Mouse (Mus musculus): ENCODE data around the gene Fads2. TPM values are rescaled to one million over a fixed set of nuclear protein-coding genes. Genes with fewer than 3 reads are reported as not detected.

Fads2 gene
- polyA plus RNA-seq, 1 experiment from 2014 or later = 219 TPM

- POLR2A ChIA-PET = no interaction called here
- in situ Hi-C loops (cut with MboI; ENCODE audit: low pct_unique_long_range_greater_than_20kb) = no loop called here
- no peak for ATAC-seq
- TF ChIP-seq CTCF (IDR thresholded peaks at IDR 0.05) = no peak
- CTCF ChIA-PET = interaction anchor here (1.5 kb wide), 1 partner anchor 14 kb away, joined by 5 read pairs; no protein-coding TSS in a partner anchor
- DNase-seq (ENCODE audit: low read depth, low spot score) = no peak
- no peaks in the 10 kb centered on the region for H3K27me3 ChIP-seq
These were observed 22.5 kb upstream of the Fads2 start for GRCm38 (mm10) chr19:10123892-10124634.

GRCm38 (mm10) chr19:10122021-10122631 lies 20.6 kb upstream of the Fads2 start:
- in situ Hi-C loops (cut with MboI; ENCODE audit: low pct_unique_long_range_greater_than_20kb) = no loop called here
- CTCF ChIA-PET = interaction anchor here (1.0 kb wide), 1 partner anchor 42 kb away, joined by 3 read pairs; no protein-coding TSS in a partner anchor
- no peak for TF ChIP-seq CTCF (IDR thresholded peaks at IDR 0.05)
- DNase-seq (ENCODE audit: low read depth, low spot score) (no peak), ATAC-seq (no peak)
- POLR2A ChIA-PET = no interaction called here
- no peaks in the 10 kb centered on the region for H3K27me3 ChIP-seq

DNA sequence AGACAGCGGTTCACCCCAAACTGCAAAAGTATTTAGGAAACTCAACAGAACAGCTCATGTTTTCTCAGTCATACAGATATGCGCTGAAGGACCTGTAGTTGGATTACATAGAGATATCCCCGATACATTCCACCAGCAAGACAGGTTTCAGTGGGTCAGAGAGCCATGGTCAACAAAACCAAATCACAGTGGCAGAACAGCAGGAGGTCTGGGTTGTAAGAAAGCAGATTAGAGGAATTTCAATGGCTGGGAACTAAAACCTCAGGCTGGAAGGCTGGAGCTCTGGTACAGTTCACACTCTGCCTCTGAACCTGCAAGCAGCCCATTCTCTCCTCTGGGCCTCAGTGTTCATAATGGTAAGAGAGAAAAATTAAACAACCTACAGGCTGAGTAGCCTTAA lies 15.1 kb upstream of the Fads2 start:
- ATAC-seq (no peak), DNase-seq (ENCODE audit: low read depth, low spot score) (no peak)
- ChIA-PET CTCF (interaction anchor here (1.1 to 1.9 kb wide), 3 partner anchors 12 to 66 kb away, joined by 3 to 5 read pairs (median 4); partner anchors contain the start of gene Fads1), POLR2A (interaction anchor here (1.1 to 2.2 kb wide), 2 partner anchors 21 to 66 kb away, joined by 3 to 7 read pairs; partner anchors contain the start of gene Fads1)
- in situ Hi-C loops (cut with MboI; ENCODE audit: low pct_unique_long_range_greater_than_20kb) = no loop called here
- TF ChIP-seq CTCF (IDR thresholded peaks at IDR 0.05) = no peak
- H3K27me3 ChIP-seq = no peaks in the 10 kb centered on the region

- TF ChIP-seq CTCF (IDR thresholded peaks at IDR 0.05) = no peak
- ChIA-PET POLR2A (interaction anchor here (1.1 to 1.6 kb wide), 2 partner anchors 22 to 67 kb away, joined by 3 to 5 read pairs; partner anchors contain the start of gene Fads1), CTCF (interaction anchor here (1.1 to 1.9 kb wide), 4 partner anchors 10 to 67 kb away, joined by 3 to 5 read pairs (median 4); partner anchors contain the start of gene Fads1)
- in situ Hi-C loops (cut with MboI; ENCODE audit: low pct_unique_long_range_greater_than_20kb) = no loop called here
- no peaks in the 10 kb centered on the region for H3K27me3 ChIP-seq
- ATAC-seq (no peak), DNase-seq (ENCODE audit: low read depth, low spot score) (no peak)
These were observed 14.0 kb upstream of the Fads2 start for GRCm38 (mm10) chr19:10115373-10116158.

DNA sequence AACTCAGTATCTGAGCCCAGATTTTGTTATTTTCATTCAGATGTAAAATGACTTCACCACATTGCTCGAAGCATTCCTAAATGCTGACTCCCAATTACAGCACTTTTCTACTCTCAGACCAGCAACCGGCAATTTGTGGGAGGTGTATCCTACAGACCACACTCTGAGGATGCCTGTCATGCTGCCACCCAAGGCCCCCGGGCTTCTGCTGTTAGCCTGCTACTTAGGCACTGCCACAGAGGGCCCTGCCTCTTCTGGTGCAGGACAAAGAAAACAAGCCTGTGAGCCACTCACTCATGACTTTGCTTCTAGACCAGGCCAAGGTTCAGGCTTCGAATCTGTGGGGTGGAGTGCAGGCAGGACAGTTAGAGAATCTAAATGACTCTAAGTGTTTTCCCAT lies 11.4 kb upstream of the Fads2 start:
- ChIA-PET POLR2A (no interaction called here), CTCF (interaction anchor here (1.1 to 1.6 kb wide), 2 partner anchors 13 to 70 kb away, joined by 3 to 4 read pairs; partner anchors contain the start of gene Fads1)
- no peaks in the 10 kb centered on the region for H3K27me3 ChIP-seq
- TF ChIP-seq CTCF (IDR thresholded peaks at IDR 0.05) = no peak
- peak; percentile 91 for ATAC-seq
- in situ Hi-C loops (cut with MboI; ENCODE audit: low pct_unique_long_range_greater_than_20kb) = no loop called here
- DNase-seq (ENCODE audit: low read depth, low spot score) = peak; percentile 38

- TF ChIP-seq CTCF (IDR thresholded peaks at IDR 0.05) = no peak
These were observed 7.1 kb upstream of the Fads2 start for GRCm38 (mm10) chr19:10108666-10109065.

DNA sequence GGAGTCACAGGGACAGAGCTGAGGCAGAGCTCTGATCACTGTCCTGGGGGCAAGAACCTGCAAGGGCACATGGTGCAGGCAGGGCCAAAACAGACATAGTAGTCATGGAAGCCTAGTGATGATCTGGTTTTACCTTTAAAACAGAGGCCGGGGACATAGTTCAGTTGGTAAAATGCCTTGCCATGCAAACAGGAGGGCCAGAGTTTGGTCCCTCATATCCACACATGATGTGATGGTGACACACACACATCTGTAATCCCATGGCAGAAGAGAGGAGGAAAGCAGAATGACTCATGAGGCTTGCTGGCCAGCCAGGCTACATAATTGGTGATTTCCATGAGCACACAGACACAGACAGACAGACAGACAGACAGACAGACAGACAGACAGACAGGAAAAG lies 6.6 kb upstream of the Fads2 start:
- POLR2A ChIA-PET = no interaction called here
- in situ Hi-C loops (cut with MboI; ENCODE audit: low pct_unique_long_range_greater_than_20kb) = no loop called here
- TF ChIP-seq CTCF (IDR thresholded peaks at IDR 0.05) = no peak
- DNase-seq (ENCODE audit: low read depth, low spot score) (no peak), ATAC-seq (no peak)
- H3K27me3 ChIP-seq = no peaks in the 10 kb centered on the region
- CTCF ChIA-PET = no interaction called here

More at GRCm38 (mm10) chr19:10108666-10109065, 7.1 kb upstream of the Fads2 start:
- ATAC-seq (no peak), DNase-seq (ENCODE audit: low read depth, low spot score) (no peak)
- no peaks in the 10 kb centered on the region for H3K27me3 ChIP-seq
- ChIA-PET CTCF (no interaction called here), POLR2A (no interaction called here)
- in situ Hi-C loops (cut with MboI; ENCODE audit: low pct_unique_long_range_greater_than_20kb) = no loop called here

DNA sequence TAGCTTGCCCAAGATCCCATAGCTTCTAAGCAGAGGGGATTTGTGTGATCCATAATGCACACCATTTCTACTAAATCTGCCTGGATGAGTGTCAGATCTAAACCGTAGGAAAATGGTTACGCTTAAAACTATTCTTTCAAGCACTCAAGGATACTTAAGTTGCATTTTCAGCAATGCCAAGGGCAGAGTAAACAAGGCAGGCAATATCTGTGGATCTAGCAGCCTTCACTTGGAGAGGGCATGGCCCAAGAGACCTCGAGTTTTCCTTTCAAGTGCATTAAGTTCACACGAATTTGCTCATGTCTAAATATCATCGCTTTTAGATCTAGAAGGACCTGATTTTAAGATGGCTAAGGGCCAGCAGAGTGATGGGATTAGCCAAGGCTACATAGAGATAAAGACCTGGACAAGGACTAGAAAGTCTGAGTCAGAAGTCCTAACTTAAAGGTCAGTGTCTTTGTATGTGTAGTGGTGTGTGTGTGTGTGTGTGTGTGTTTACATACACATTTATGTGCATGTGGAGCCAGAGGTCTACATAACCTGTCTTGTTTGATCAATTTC lies 5.6 kb upstream of the Fads2 start:
- DNase-seq (ENCODE audit: low read depth, low spot score) (no peak), ATAC-seq (no peak)
- TF ChIP-seq CTCF (IDR thresholded peaks at IDR 0.05) = no peak
- POLR2A ChIA-PET = no interaction called here
- in situ Hi-C loops (cut with MboI; ENCODE audit: low pct_unique_long_range_greater_than_20kb) = no loop called here
- H3K27me3 ChIP-seq = no peaks in the 10 kb centered on the region
- CTCF ChIA-PET = no interaction called here

DNA sequence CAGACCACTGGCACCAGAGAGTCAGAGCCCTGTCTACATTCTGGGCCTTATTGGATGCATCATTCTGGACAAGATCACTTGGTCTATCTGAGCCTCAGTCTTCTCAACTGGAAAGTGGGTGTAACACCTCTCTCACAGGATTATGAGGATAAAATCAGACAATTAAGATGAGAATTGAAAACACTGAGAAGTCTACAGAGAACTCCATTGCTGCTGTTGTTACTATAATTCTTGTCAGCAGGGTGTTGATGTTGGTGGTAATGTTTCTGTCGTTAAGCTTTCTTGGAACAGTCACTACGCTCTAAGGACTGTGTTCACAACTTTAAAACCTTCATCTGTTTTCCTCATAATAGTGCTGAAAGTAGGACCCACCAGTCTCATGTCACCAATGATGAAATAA lies 5.1 kb upstream of the Fads2 start:
- DNase-seq (ENCODE audit: low read depth, low spot score) (no peak), ATAC-seq (no peak)
- in situ Hi-C loops (cut with MboI; ENCODE audit: low pct_unique_long_range_greater_than_20kb) = no loop called here
- ChIA-PET CTCF (no interaction called here), POLR2A (interaction anchor here (0.7 kb wide), 1 partner anchor 43 kb away, joined by 4 read pairs; no protein-coding TSS in a partner anchor)
- no peaks in the 10 kb centered on the region for H3K27me3 ChIP-seq
- TF ChIP-seq CTCF (IDR thresholded peaks at IDR 0.05) = no peak

GRCm38 (mm10) chr19:10105034-10105493 lies 3.5 kb upstream of the Fads2 start:
- no peaks in the 10 kb centered on the region for H3K27me3 ChIP-seq
- ChIA-PET POLR2A (no interaction called here), CTCF (interaction anchor here (1.0 to 2.0 kb wide), 2 partner anchors 11 to 86 kb away, joined by 3 to 4 read pairs; no protein-coding TSS in a partner anchor)
- TF ChIP-seq CTCF (IDR thresholded peaks at IDR 0.05) = no peak
- in situ Hi-C loops (cut with MboI; ENCODE audit: low pct_unique_long_range_greater_than_20kb) = no loop called here
- ATAC-seq (no peak), DNase-seq (ENCODE audit: low read depth, low spot score) (no peak)
